Mouse (Mus musculus) brain, adult 2 months (tissue): ENCODE data around the gene Tex13c3.
"Not testable (repeated sequence)": the region's sequence is repeated elsewhere in the genome, so short reads cannot be mapped to it uniquely, and the experiment has no call there.

Experiments
- DNase-seq: peaks from one replicate; pipeline ENCODE4 v3.0.0; 2011; ENCODE audit warnings: low read depth, low spot score

Gene Tex13c3

GRCm38 (mm10) chrX:19481219-19481618, at the start of gene Tex13c3:
Tex13c3 (minus strand) TSS chrX:19481319.
- not testable (repeated sequence) for DNase-seq

- no peak for DNase-seq
These were observed 8.6 kb upstream of the Tex13c3 start for GRCm38 (mm10) chrX:19489731-19490130.
